Mouse (Mus musculus): ENCODE measurements around the gene Kcne1.

- TF ChIP-seq CTCF (conservative IDR thresholded peaks at IDR 0.05; ENCODE audit: insufficient read depth, insufficient read length, low read depth, low read length) (no peak), POLR2A (IDR thresholded peaks at IDR 0.05; ENCODE audit: low read depth, low read length) (no peak)
Observed at GRCm38 (mm10) chr16:92348941-92349340, 10.3 kb downstream of the Kcne1 start.
